Mouse (Mus musculus) left cerebral cortex, adult 2 months (tissue): ENCODE data around the gene Dst. TPM values are rescaled to one million over a fixed set of nuclear protein-coding genes. Genes with fewer than 3 reads are reported as not detected.

ENCODE experiments used
- DNase-seq, 2 experiments: peaks; one replicate each; pipeline ENCODE4 v3.0.0; 2021 to 2022; ENCODE audit warnings: low spot score in 2 of 2, mixed read lengths in 1 of 2; ENCODE audit errors: extremely low spot score in 1 of 2
- H3K27ac ChIP-seq: fragments of 200-600 bp; 2 replicates; pipeline ENCODE4 v1.8.1; 2022
- H3K4me3 ChIP-seq: fragments of 200-600 bp; 2 replicates; pipeline ENCODE4 v1.8.1; 2022
- CTCF ChIP-seq: fragments of 200-600 bp; IDR thresholded peaks from 2 replicates; pipeline ENCODE4 v1.8.1; 2022; ENCODE audit warnings: antibody characterized with exemption, mild to moderate bottlenecking, moderate library complexity
- intact Hi-C: fragments of 180-260 bp; cut with DNase I; formaldehyde crosslinking; loops from one replicate; pipeline ENCODE4 v1.15.1; 2025
- total RNA-seq, 2 experiments: library from RNA; stranded (reverse); gene quantifications; 2 replicates each; pipeline ENCODE4 v1.2.3; 2021

Gene Dst
- total RNA-seq, 2 experiments from 2014 or later: 264 to 266 TPM

- intact Hi-C loops: no loop called here
- no peak for TF ChIP-seq CTCF
- no peak overlapping the region for H3K27ac ChIP-seq
- no peak for DNase-seq
- no peak overlapping the region for H3K4me3 ChIP-seq
Measured at GRCm38 (mm10) chr1:34127714-34128474, 219.9 kb downstream of the Dst start.

DNA sequence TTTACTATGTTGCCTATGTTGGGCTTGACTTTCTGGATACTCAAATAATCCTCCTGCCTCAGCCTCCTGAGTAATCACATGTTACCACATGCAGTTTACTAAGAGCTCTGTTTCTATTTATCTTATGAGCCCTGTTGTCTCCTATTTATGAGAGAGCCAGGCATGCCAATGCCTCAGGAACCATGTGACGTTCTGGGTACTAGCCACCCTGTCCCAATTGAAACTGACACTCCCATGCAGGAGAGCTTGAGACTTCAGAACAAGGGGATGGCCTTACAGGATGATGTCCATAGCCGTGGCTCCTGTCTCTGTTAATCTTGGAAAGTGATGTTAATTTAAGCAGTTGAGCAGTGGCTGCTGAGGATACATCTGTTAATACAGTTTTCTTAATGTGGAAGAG is 220.8 kb downstream of the Dst start:
- H3K4me3 ChIP-seq: no peak overlapping the region

DNA sequence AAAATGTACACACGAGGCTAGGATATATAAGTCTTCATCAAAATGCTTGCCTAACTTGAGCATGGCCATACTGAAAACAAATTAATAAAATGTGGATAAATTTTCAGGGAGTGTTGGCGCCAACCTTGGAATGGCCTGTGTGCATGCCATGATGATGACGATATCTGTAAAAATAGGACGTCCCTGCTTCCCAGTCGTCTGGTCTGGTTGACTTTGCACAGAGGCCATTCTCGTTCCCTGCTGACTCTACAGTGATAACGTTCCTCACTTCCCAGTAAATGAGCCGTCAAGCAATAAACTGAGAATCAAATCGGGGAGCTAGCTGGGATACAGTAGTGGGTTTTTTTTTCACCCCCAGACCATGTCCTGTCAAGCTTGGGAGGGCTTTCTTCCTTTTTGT is 221.7 kb downstream of the Dst start:
- TF ChIP-seq CTCF: no peak
- intact Hi-C loops: no loop called here

More for the DNA sequence above, 220.8 kb downstream of the Dst start:
- no peak for DNase-seq
- TF ChIP-seq CTCF: no peak
- intact Hi-C loops: no loop called here
- no peak overlapping the region for H3K27ac ChIP-seq

GRCm38 (mm10) chr1:34130804-34131203 is 222.8 kb downstream of the Dst start:
- Histone ChIP-seq H3K27ac (no peak overlapping the region), H3K4me3 (no peak overlapping the region)
- no peak for TF ChIP-seq CTCF
- intact Hi-C loops: no loop called here
- no peak for DNase-seq

More for the DNA sequence above, 221.7 kb downstream of the Dst start:
- DNase-seq: no peak
- Histone ChIP-seq H3K27ac (no peak overlapping the region), H3K4me3 (no peak overlapping the region)

DNA sequence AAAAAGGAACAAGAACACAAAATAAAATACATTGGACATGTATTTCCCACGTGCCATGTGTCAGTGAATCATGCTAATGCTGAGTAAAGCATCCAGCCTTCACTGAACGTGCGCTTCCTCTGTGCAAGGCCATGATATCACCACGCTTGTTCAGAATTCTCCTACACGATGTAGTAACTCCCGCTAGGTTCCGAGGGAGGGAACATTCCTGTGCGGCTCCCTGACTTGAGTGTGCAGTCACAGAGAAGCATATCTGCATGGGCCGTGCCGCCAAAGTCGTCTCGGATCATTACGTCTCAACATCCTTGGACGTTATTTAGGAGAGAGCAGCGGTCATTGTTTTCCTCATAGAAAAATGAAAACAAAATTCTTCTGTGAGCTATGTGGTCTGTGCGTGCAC is 224.8 kb downstream of the Dst start:
- H3K4me3 ChIP-seq: no peak overlapping the region
- DNase-seq: no peak
- H3K27ac ChIP-seq: no peak overlapping the region
- intact Hi-C loops: no loop called here
- TF ChIP-seq CTCF: no peak

DNA sequence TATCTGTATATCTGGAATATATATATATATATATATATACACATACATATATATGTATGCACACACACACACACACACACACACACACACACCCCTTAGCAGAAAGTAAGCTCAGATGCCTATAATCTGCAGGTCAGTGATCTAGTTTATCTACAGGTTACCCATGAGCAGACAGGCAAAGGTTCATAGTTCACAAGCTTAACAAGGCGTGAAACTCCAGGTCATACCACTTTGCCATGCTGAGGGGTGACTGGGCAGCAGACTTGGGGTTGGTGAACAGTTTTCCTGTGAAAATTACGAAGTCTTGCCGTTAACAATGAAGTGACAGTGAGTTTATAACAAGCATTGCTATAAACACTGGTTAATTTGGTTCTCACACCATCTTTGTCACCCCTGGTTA is 227.5 kb downstream of the Dst start:
- DNase-seq: no peak
- no peak overlapping the region for H3K27ac ChIP-seq
- no peak overlapping the region for H3K4me3 ChIP-seq
- intact Hi-C loops: no loop called here
- no peak for TF ChIP-seq CTCF

DNA sequence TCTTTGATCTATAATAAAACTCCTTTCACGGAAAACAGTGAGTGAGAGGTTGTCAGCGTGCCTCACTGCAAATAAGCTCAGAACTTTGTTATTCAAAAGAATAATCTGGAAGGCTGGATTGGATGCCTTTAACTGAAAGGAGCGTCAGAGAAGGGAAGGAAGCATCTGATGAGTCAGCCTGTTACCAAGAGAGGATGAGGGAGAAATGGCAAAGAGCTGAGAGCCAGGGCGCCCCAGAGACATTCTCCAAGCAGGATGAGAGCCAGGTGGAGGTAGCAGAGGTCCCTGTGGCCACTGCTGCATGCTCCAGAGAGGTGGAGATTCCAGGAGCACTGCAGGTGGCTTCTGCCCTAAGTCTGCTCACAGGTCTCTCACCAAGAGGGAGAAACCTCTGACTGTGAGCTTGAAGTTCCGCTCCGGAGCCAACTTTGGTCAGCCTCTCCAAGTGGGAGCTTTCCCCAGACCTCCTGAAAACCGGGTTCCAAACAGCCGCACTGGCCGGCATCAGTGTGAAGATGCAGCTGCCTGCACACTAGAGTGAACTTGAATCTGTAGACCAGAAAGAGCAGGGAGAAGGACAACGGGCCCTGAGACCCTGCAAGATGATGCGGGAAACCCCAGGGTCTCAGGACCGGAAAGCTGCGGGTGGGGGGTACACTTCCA is 231.3 kb downstream of the Dst start:
- H3K27ac ChIP-seq: 0 out of 2 replicates have a peak overlapping the region, but pooled peaks have one; percentile 12

DNA sequence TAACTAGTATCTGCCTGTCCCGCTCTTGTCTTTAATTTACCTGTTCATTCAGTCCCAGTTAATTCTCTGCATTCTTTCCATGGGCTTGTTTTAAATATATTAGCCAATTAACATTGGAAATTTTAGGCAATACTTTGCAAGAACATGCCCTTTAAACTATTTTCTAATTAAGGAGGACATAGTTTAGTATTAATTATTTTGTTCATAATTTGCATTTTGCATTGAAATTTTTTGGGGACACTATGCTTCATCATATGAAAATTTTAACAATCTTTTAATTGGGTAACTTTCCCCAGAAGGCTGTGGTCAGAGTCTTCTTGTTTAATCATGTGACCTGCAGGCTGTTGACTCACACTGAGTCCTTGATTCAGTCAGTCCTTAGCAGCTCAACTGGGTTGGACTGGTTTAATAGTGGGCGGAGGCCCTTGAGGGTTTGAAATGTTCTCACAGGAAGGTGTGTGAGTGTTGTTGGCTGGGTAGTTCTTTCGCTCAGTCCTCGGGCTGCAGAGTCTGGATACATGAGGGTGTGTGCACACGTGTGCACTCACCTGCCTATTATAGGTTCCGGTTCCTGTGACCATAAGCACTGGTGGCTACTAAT is 231.9 kb downstream of the Dst start:
- no peak for DNase-seq
- Histone ChIP-seq H3K4me3 (no peak overlapping the region), H3K27ac (no peak overlapping the region)
- TF ChIP-seq CTCF: no peak
- intact Hi-C loops: no loop called here

More for the DNA sequence above, 231.3 kb downstream of the Dst start:
- intact Hi-C loops: no loop called here
- TF ChIP-seq CTCF: no peak
- no peak for DNase-seq
- H3K4me3 ChIP-seq: no peak overlapping the region

GRCm38 (mm10) chr1:34140686-34141085 is 232.7 kb downstream of the Dst start:
- Histone ChIP-seq H3K27ac (no peak overlapping the region), H3K4me3 (no peak overlapping the region)
- DNase-seq: no peak
- no peak for TF ChIP-seq CTCF
- intact Hi-C loops: no loop called here

DNA sequence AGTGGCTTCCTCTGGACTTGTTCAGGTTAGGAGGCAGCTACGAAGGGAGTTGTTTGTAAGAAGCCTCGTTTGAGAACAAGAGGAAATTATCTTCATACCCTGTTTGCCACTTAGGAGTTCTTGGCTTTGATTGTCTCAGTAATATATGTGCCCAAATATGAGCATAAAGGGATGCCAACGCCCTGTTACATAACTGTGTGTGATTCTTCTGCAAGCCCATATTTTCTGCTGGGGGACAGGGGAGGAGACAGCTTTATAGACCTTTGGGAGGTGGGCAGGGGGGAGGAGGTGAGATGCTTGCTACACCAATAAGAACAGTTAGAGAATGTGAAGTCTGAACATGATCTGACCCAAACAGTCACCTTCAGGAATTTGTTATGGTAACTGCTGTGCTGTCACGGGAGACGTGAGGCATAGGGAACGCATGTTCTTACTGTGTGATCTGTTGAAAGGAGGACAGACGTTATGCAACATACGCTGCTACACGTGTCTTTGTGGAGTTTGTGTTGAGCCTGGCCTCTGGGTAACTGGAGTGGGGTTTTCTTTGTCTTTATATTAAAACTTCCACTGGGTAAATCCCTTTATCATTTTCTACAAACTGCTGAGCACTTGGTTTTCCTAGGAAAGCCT is 235.0 kb downstream of the Dst start:
- Histone ChIP-seq H3K27ac (peak overlapping the region; percentile 69), H3K4me3 (no peak overlapping the region)
- intact Hi-C loops: no loop called here
- no peak for TF ChIP-seq CTCF
- peak in 1 of 2 experiments; percentile 26 for DNase-seq

GRCm38 (mm10) chr1:34144826-34145225 is 236.8 kb downstream of the Dst start:
- intact Hi-C loops: no loop called here
- Histone ChIP-seq H3K27ac (no peak overlapping the region), H3K4me3 (no peak overlapping the region)
- no peak for DNase-seq
- no peak for TF ChIP-seq CTCF

DNA sequence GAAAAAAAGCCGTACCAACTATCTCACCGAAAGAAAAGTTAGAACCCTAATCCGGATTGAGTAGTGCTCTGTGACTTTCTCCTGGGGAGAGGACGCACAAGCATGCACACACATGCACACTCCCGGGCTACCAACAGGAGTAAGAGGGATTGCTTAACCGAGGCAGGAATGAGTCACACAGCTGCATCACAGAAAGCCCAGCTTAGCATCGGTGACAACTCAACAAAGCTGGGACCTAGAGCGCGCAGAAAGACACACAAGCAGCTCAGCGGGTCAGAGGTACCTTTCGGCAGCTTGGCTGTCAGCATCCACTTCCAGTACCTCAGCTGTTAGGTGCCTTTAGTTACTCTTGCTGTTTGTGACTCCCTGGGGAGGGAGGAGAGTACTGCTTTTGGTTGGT is 240.0 kb downstream of the Dst start:
- TF ChIP-seq CTCF: no peak; the same call in 1 of the 2 replicates
- intact Hi-C loops: no loop called here
- DNase-seq: no peak
- Histone ChIP-seq H3K27ac (no peak overlapping the region), H3K4me3 (no peak overlapping the region)
